ENCODE assay signal across 26 mouse cellular contexts in genomic region chr5:143069048-143069447, GRCm38 (mm10). TPM values are rescaled to one million over a fixed set of nuclear protein-coding genes. Genes with fewer than 3 reads are reported as not detected.
A peak's percentile ranks its signal among the peaks of the same experiment; 100 is the strongest.
DNase-seq lines count a peak whose midpoint lies in the region; ATAC-seq and TF ChIP-seq lines count a peak whose summit lies in the region.
"Had no signal": no experiment of that assay in that cellular context is flagged by ENCODE, and none has a peak within 500 bp of the region (broad histone marks: within the 10 kb centered on the region; RNA-seq: fewer than 3 reads in every experiment).

No protein-coding gene starts in this region.

- no peak for ATAC-seq in liver, postnatal 0 days
- ATAC-seq in liver, embryonic 12.5 days: peak; percentile 31; the same call in 1 of the 2 replicates
- no peak for ATAC-seq in liver, embryonic 15.5 days (ENCODE audit: insufficient read depth)
- ATAC-seq: forebrain, embryonic 15.5 days; hindbrain, embryonic 16.5 days had no signal

- peaks cover 60% of the 10 kb centered on the region for H3K36me3 ChIP-seq in liver, postnatal 0 days (replicated peaks; ENCODE audit: insufficient read depth, low read length)
- peaks cover 91% of the 10 kb centered on the region for H3K36me3 ChIP-seq in liver, embryonic 12.5 days
- peaks cover 69% of the 10 kb centered on the region for H3K36me3 ChIP-seq in liver, embryonic 15.5 days (replicated peaks)

- H3K9me3 ChIP-seq in liver, postnatal 0 days (ENCODE audit: low read length): no peaks in the 10 kb centered on the region
- no peaks in the 10 kb centered on the region for H3K9me3 ChIP-seq in liver, embryonic 12.5 days (replicated peaks)
- H3K9me3 ChIP-seq in liver, embryonic 15.5 days (replicated peaks): no peaks in the 10 kb centered on the region
- H3K9me3 ChIP-seq: embryonic facial prominence, embryonic 12.5 days; embryonic facial prominence, embryonic 15.5 days; forebrain, embryonic 12.5 days; forebrain, embryonic 15.5 days; heart, embryonic 12.5 days; heart, embryonic 15.5 days; hindbrain, embryonic 10.5 days; hindbrain, embryonic 13.5 days had no signal

- 84% methylated on average over 2 of the region's 2 CpGs for WGBS in liver, postnatal 0 days (ENCODE audit: insufficient replicate concordance)
- WGBS in liver, embryonic 12.5 days (ENCODE audit: insufficient replicate concordance): 60% methylated on average over 2 of the region's 2 CpGs
- WGBS in liver, embryonic 15.5 days (ENCODE audit: insufficient replicate concordance): 55% methylated on average over 2 of the region's 2 CpGs

- H3K9ac ChIP-seq in liver, postnatal 0 days (replicated peaks): no peak overlapping the region
- peak overlapping the region; percentile 18; the same call in 1 of the 2 replicates for H3K9ac ChIP-seq in liver, embryonic 12.5 days
- peak overlapping the region; percentile 35 for H3K9ac ChIP-seq in liver, embryonic 15.5 days
- H3K9ac ChIP-seq: embryonic facial prominence, embryonic 12.5 days; embryonic facial prominence, embryonic 15.5 days; forebrain, embryonic 12.5 days; forebrain, embryonic 15.5 days; heart, embryonic 12.5 days; heart, embryonic 15.5 days; hindbrain, embryonic 13.5 days had no signal

- peaks cover 5% of the 10 kb centered on the region for H3K4me1 ChIP-seq in liver, postnatal 0 days (ENCODE audit: insufficient read depth)
- peaks cover 51% of the 10 kb centered on the region for H3K4me1 ChIP-seq in liver, embryonic 12.5 days
- H3K4me1 ChIP-seq in liver, embryonic 15.5 days (replicated peaks): peaks cover 48% of the 10 kb centered on the region
- H3K4me1 ChIP-seq: embryonic facial prominence, embryonic 12.5 days; embryonic facial prominence, embryonic 15.5 days; forebrain, embryonic 12.5 days; hindbrain, embryonic 10.5 days had no signal

- no peak for TF ChIP-seq CTCF in liver, postnatal 0 days (IDR thresholded peaks at IDR 0.05; ENCODE audit: low read depth)

- no peak overlapping the region for H3K27ac ChIP-seq in liver, postnatal 0 days (ENCODE audit: low read depth)
- peak overlapping the region; percentile 16; the same call in 1 of the 2 replicates for H3K27ac ChIP-seq in liver, embryonic 12.5 days
- peak overlapping the region; percentile 53 for H3K27ac ChIP-seq in liver, embryonic 15.5 days (replicated peaks)
- H3K27ac ChIP-seq: embryonic facial prominence, embryonic 12.5 days; embryonic facial prominence, embryonic 15.5 days; forebrain, embryonic 12.5 days; forebrain, embryonic 15.5 days; heart, embryonic 15.5 days; hindbrain, embryonic 10.5 days; hindbrain, embryonic 13.5 days had no signal

- TF ChIP-seq EP300 in liver, postnatal 0 days (IDR thresholded peaks at IDR 0.05; ENCODE audit: low read depth): no peak

- H3K4me2 ChIP-seq in liver, postnatal 0 days (ENCODE audit: low read depth, low read length): no peak overlapping the region
- no peak overlapping the region for H3K4me2 ChIP-seq in liver, embryonic 12.5 days
- H3K4me2 ChIP-seq in liver, embryonic 15.5 days: no peak overlapping the region
- H3K4me2 ChIP-seq: embryonic facial prominence, embryonic 12.5 days; embryonic facial prominence, embryonic 15.5 days; forebrain, embryonic 12.5 days; forebrain, embryonic 15.5 days; heart, embryonic 12.5 days; heart, embryonic 15.5 days; hindbrain, embryonic 13.5 days had no signal

- H3K27me3 ChIP-seq in liver, postnatal 0 days (ENCODE audit: insufficient read depth, low read length): no peaks in the 10 kb centered on the region
- H3K27me3 ChIP-seq in liver, embryonic 12.5 days (replicated peaks): no peaks in the 10 kb centered on the region
- no peaks in the 10 kb centered on the region for H3K27me3 ChIP-seq in liver, embryonic 15.5 days
- H3K27me3 ChIP-seq: CH12.LX; embryonic facial prominence, embryonic 12.5 days; embryonic facial prominence, embryonic 15.5 days; forebrain, embryonic 12.5 days; forebrain, embryonic 15.5 days; heart, embryonic 12.5 days; heart, embryonic 15.5 days; hindbrain, embryonic 13.5 days had no signal

- H3K4me3 ChIP-seq in liver, postnatal 0 days (ENCODE audit: low read depth, low read length): no peak overlapping the region
- H3K4me3 ChIP-seq in liver, embryonic 12.5 days: no peak overlapping the region
- no peak overlapping the region for H3K4me3 ChIP-seq in liver, embryonic 15.5 days (replicated peaks)
- H3K4me3 ChIP-seq: embryonic facial prominence, embryonic 12.5 days; embryonic facial prominence, embryonic 15.5 days; forebrain, embryonic 12.5 days; forebrain, embryonic 15.5 days; heart, embryonic 12.5 days; heart, embryonic 15.5 days; hindbrain, embryonic 10.5 days; hindbrain, embryonic 13.5 days had no signal

- peak; percentile 18 for DNase-seq in liver
- DNase-seq in liver, postnatal 0 days: no peak
- no peak for DNase-seq in kidney, postnatal 14 days
- DNase-seq in kidney, postnatal 25 days: no peak
- no peak for DNase-seq in embryo, embryonic 10 days (ENCODE audit: low spot score)
- DNase-seq: adrenal gland, postnatal 10 days; adrenal gland, postnatal 36 days; B cell, adult 2 months; cerebellum, adult 18-20 months; cerebellum, adult 9-10 months; cerebellum, postnatal 14 days; gastrocnemius, postnatal 25 days; heart, postnatal 10 days; heart, postnatal 36 days had no signal

RNA-seq across cellular contexts. Expression of gene Rnf216, which starts 43.7 kb away (rescaled TPM):
- 8.4 and 10.5 TPM in 2 replicates for polyA plus RNA-seq in liver, postnatal 0 days (2015; fragmentation: Nextera tagmentation; extraction: Ambion mirVana)
- 28.5 and 30.1 TPM in 2 replicates for polyA plus RNA-seq in liver, embryonic 12.5 days (2016; fragmentation: Nextera tagmentation; extraction: Ambion mirVana)
- 13.2 and 13.9 TPM in 2 replicates for polyA plus RNA-seq in liver, embryonic 15.5 days (2015; fragmentation: Nextera tagmentation; extraction: Ambion mirVana)
